Mouse (Mus musculus): ENCODE results near the gene Pdzd3. TPM values are rescaled to one million over a fixed set of nuclear protein-coding genes. Genes with fewer than 3 reads are reported as not detected.

Gene Pdzd3
- polyA plus RNA-seq, 1 experiment from 2014 or later: 0.13 TPM

DNA sequence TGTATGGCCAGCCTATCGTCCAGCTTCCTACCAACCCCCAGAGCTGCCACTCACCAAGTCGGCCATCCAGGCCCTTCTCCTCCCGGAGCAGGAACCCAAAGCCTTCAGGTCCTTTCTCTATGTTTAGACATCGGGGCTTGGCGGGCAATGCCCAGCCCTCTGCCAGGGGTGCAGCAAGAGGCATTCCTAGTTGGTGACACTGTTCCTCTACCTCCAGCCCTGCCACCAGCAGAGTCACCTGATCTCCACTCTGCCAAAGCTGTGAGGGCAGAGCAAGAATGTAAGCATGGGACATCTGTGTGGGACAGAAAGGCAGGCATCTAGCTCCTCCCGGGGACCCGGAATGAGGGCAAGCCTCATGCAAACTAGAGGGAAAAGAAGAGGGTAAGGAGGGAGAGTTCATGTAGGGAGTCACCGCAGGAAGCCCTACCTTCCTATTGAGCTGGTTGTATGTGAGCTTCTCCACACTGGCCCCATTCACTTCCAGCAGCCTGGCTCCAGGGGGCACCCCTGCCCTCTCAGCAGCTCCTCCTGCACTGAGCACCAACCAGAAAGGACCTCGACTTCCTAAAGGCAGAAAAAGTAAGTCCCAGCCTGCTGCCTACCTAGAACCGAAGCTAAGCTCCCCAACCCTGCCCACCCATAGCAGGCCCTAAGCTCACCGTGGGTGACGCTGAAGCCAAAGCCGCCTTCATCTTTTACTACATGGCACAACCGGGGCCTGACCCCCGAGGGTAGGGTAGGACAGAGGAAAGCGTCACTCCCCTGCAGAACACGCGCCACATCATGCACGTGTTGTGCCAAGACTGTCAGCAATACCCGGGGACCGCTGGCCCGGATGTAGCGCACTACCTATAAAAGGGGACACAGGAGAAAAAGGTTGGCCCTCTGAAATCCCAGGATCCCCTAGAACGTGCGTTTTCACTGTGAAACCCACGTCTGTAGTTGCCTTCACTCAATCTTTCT is 1.8 kb downstream of the Pdzd3 start:
- WGBS: 38% methylated on average over 26 of the region's 26 CpGs
- no peak overlapping the region for H3K9ac ChIP-seq
- no peak overlapping the region for H3K4me3 ChIP-seq
- no peaks in the 10 kb centered on the region for H3K9me3 ChIP-seq (replicated peaks)
- peaks cover 8% of the 10 kb centered on the region for H3K4me1 ChIP-seq (replicated peaks)
- H3K27ac ChIP-seq: no peak overlapping the region
- H3K27me3 ChIP-seq: peaks cover 11% of the 10 kb centered on the region; the same call in 1 of the 2 replicates
- peak; percentile 87 for ATAC-seq (replicated peaks; ENCODE audit: insufficient number of reproducible peaks, insufficient read depth, low FRiP score, low read depth)
- peak overlapping the region; percentile 44 for H3K4me2 ChIP-seq
- H3K36me3 ChIP-seq: no peaks in the 10 kb centered on the region

GRCm38 (mm10) chr9:44247907-44248306 is 3.4 kb downstream of the Pdzd3 start:
- Histone ChIP-seq H3K9me3 (replicated peaks) (no peaks in the 10 kb centered on the region), H3K27ac (no peak overlapping the region), H3K4me1 (replicated peaks) (peaks cover 8% of the 10 kb centered on the region), H3K4me2 (no peak overlapping the region), H3K9ac (no peak overlapping the region), H3K27me3 (peaks cover 11% of the 10 kb centered on the region; the same call in 1 of the 2 replicates), H3K36me3 (no peaks in the 10 kb centered on the region), H3K4me3 (no peak overlapping the region)
- WGBS: 74% methylated on average over 6 of the region's 6 CpGs
- no peak for ATAC-seq (replicated peaks; ENCODE audit: insufficient number of reproducible peaks, insufficient read depth, low FRiP score, low read depth)

GRCm38 (mm10) chr9:44243621-44244020 is 7.7 kb downstream of the Pdzd3 start:
- Histone ChIP-seq H3K27ac (no peak overlapping the region), H3K9ac (no peak overlapping the region), H3K36me3 (no peaks in the 10 kb centered on the region), H3K4me3 (no peak overlapping the region), H3K4me1 (replicated peaks) (no peaks in the 10 kb centered on the region), H3K27me3 (0 out of 2 replicates have a peak, but pooled peaks cover 3% of the 10 kb centered on the region), H3K4me2 (no peak overlapping the region), H3K9me3 (replicated peaks) (no peaks in the 10 kb centered on the region)
- WGBS: 41% methylated on average over 2 of the region's 2 CpGs
- no peak for ATAC-seq (replicated peaks; ENCODE audit: insufficient number of reproducible peaks, insufficient read depth, low FRiP score, low read depth)

DNA sequence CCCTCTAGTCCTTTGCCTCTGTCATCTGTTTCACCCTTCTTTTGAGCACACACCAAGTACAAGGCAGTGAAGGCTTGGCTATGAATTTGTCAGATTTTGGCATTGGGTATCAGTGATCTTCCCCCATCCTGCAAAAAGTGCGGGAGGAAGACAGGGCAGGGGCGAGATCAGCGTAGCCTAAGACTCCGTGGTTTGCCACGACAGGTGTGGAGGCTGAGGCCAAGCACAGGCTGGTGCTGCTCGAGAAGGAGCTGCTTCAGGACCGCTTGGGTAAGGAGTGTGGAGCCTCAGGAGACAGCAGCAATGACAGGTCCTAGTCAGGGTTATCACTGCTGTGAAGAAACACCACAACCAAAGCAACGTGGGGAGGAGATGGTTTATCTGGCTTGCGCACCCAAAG is 9.9 kb downstream of the Pdzd3 start:
- no peak for ATAC-seq (replicated peaks; ENCODE audit: insufficient number of reproducible peaks, insufficient read depth, low FRiP score, low read depth)
- 55% methylated on average over 9 of the region's 9 CpGs for WGBS
- H3K9me3 ChIP-seq (replicated peaks): no peaks in the 10 kb centered on the region

DNA sequence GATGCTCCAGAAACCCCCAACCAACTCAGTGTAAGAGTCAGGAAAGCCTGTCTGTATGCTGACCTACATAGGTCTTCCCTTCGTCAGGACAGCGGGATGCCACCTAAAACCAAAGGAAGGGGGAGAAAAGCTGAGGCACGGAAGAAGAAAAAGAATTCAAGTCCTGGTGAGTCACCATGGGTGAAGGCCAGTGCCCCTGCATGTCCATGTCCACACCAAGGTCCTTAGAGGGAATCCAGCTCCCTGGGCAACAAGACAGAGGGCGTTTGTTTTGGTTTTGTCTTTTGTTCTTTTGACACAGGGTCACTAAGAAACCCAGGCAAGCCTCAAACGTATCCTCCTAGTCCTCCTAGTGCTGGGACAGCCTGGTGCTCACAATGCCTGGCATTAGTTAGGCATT is 10.4 kb downstream of the Pdzd3 start:
- no peak for ATAC-seq (replicated peaks; ENCODE audit: insufficient number of reproducible peaks, insufficient read depth, low FRiP score, low read depth)
- Histone ChIP-seq H3K36me3 (no peaks in the 10 kb centered on the region), H3K4me1 (replicated peaks) (no peaks in the 10 kb centered on the region), H3K4me3 (no peak overlapping the region), H3K9me3 (replicated peaks) (no peaks in the 10 kb centered on the region), H3K9ac (no peak overlapping the region), H3K4me2 (no peak overlapping the region), H3K27me3 (no peaks in the 10 kb centered on the region), H3K27ac (no peak overlapping the region)
- WGBS: 54% methylated on average over 5 of the region's 5 CpGs

More for the DNA sequence above, 9.9 kb downstream of the Pdzd3 start:
- no peaks in the 10 kb centered on the region for H3K36me3 ChIP-seq
- no peak overlapping the region for H3K27ac ChIP-seq
- H3K4me3 ChIP-seq: no peak overlapping the region
- H3K4me2 ChIP-seq: no peak overlapping the region
- no peaks in the 10 kb centered on the region for H3K4me1 ChIP-seq (replicated peaks)
- H3K9ac ChIP-seq: no peak overlapping the region
- H3K27me3 ChIP-seq: no peaks in the 10 kb centered on the region

GRCm38 (mm10) chr9:44240399-44240798 is 10.9 kb downstream of the Pdzd3 start, which contains the start of gene Ccdc153:
Gene Ccdc153, plus strand, starts transcription at chr9:44240676.
- H3K27ac ChIP-seq: no peak within 1 kb of the TSS
- no peak within 1 kb of the TSS for H3K9ac ChIP-seq
- no peak for ATAC-seq (replicated peaks; ENCODE audit: insufficient number of reproducible peaks, insufficient read depth, low FRiP score, low read depth)
- no peaks in the 10 kb centered on the region for H3K36me3 ChIP-seq
- H3K4me1 ChIP-seq (replicated peaks): no peaks in the 10 kb centered on the region
- no peak within 1 kb of the TSS for H3K4me3 ChIP-seq
- 60% methylated on average over 2 of the region's 2 CpGs for WGBS
- H3K27me3 ChIP-seq: no peaks in the 10 kb centered on the region
- no peak within 1 kb of the TSS for H3K4me2 ChIP-seq
- H3K9me3 ChIP-seq (replicated peaks): no peaks in the 10 kb centered on the region

GRCm38 (mm10) chr9:44239447-44239846 is 11.8 kb downstream of the Pdzd3 start:
- H3K27ac ChIP-seq: no peak overlapping the region
- no peaks in the 10 kb centered on the region for H3K9me3 ChIP-seq (replicated peaks)
- no peak overlapping the region for H3K9ac ChIP-seq
- WGBS: 10% methylated on average over 5 of the region's 5 CpGs
- no peak overlapping the region for H3K4me3 ChIP-seq
- no peaks in the 10 kb centered on the region for H3K27me3 ChIP-seq
- no peaks in the 10 kb centered on the region for H3K36me3 ChIP-seq
- ATAC-seq (replicated peaks; ENCODE audit: insufficient number of reproducible peaks, insufficient read depth, low FRiP score, low read depth): no peak
- peaks cover 4% of the 10 kb centered on the region; the same call in 1 of the 2 replicates for H3K4me1 ChIP-seq (replicated peaks)
- no peak overlapping the region for H3K4me2 ChIP-seq

DNA sequence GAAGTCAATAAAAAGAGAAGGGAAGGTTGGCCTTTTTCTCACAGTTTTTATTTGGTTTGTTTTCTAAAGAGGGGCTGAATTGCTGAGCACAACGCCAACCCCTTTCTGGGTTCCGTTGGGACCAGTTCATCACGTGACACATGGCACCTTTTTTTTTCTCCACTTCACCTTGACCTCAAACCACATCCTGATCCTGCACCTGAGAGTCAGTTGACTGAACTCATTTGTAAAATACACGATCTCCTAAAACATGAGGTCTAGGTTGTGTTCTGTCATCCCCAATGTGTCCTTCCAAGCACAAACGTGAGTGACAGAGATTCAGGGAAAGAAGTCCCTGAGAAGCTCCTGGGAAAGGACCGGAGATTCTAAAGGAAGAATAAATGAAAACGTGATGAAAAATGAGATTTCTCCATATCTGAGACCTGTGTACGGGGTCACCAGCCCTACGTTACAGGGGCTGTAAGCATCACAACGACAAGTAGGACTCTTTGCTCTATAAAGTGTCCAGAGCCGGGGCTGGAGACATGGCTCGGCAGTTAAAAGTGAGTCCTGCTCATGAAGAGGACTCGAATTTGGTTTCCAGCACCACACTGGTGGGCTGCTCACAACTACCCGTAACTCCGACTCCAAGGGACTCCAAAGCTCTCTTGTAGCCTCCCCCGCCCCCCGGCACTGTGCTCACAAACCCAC is 12.6 kb downstream of the Pdzd3 start:
- Histone ChIP-seq H3K9me3 (replicated peaks) (no peaks in the 10 kb centered on the region), H3K4me1 (replicated peaks) (peaks cover 5% of the 10 kb centered on the region; the same call in 1 of the 2 replicates), H3K9ac (no peak overlapping the region), H3K27ac (no peak overlapping the region), H3K36me3 (no peaks in the 10 kb centered on the region), H3K4me2 (no peak overlapping the region), H3K27me3 (no peaks in the 10 kb centered on the region), H3K4me3 (no peak overlapping the region)
- no peak for ATAC-seq (replicated peaks; ENCODE audit: insufficient number of reproducible peaks, insufficient read depth, low FRiP score, low read depth)
- 71% methylated on average over 17 of the region's 17 CpGs for WGBS

GRCm38 (mm10) chr9:44237128-44237527 is 14.1 kb downstream of the Pdzd3 start:
- Histone ChIP-seq H3K27me3 (no peaks in the 10 kb centered on the region), H3K9ac (no peak overlapping the region), H3K4me2 (no peak overlapping the region), H3K4me1 (replicated peaks) (peaks cover 14% of the 10 kb centered on the region), H3K36me3 (no peaks in the 10 kb centered on the region), H3K4me3 (no peak overlapping the region), H3K9me3 (replicated peaks) (no peaks in the 10 kb centered on the region), H3K27ac (no peak overlapping the region)
- no peak for ATAC-seq (replicated peaks; ENCODE audit: insufficient number of reproducible peaks, insufficient read depth, low FRiP score, low read depth)
- 66% methylated on average over 4 of the region's 4 CpGs for WGBS

DNA sequence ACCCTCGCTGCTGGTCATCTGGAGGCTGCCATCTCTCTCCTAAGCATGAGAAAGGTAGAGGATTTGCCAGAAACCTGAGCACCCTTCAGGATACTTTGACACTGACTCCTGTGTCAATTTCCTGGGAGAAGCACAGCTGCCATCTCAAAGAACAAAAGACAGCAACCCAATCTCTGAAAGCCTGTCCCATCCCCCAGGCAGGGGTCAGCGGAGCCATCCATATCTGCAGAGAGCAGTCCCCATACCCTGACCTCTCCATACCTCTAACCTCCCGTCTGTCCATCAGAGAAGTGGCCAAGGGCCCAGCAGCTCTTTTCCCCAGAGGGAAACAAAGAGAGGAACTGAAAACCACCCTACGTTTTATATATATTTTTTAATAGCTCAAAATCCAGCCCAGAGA is 14.7 kb downstream of the Pdzd3 start:
- Histone ChIP-seq H3K36me3 (no peaks in the 10 kb centered on the region), H3K4me3 (no peak overlapping the region), H3K27me3 (no peaks in the 10 kb centered on the region), H3K9me3 (replicated peaks) (no peaks in the 10 kb centered on the region), H3K27ac (no peak overlapping the region; the same call in 1 of the 2 replicates), H3K9ac (no peak overlapping the region), H3K4me1 (replicated peaks) (peaks cover 19% of the 10 kb centered on the region), H3K4me2 (no peak overlapping the region)
- 57% methylated on average over 4 of the region's 4 CpGs for WGBS
- ATAC-seq (replicated peaks; ENCODE audit: insufficient number of reproducible peaks, insufficient read depth, low FRiP score, low read depth): no peak
